In the genomic region with DNA sequence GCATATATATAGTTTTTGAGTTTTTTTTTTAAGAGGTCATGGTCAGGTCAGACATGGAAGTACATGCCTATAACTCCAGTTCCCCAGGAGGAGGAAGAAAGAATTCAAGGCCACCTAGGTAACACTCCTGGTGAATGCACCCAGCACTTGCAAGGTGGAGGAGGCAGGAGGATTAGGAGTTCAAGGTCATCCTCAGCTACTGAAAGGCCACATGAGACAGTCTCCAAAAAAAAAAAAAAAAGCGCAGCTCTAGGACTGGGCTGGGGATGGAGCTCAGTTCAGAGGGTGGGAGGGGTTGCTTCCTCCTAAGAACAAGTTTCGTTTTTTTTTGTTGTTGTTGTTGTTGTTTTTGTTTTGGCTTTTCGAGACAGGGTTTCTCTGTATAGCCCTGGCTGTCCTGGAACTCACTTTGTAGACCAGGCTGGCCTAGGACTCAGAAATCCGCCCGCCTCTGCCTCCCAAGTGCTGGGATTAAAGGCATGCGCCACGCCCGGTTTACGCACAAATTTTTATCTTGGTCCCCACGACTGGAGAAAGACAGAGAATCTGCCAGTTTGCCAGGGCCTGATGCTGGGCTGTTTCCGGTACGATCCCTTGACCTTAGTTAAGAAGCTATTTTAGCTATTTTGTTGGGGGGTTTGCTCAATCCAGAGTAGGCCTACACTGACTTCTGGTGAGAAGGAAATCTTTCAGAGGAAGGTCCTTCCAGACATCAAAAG, we compare ENCODE assay signal across 28 mouse cellular contexts.
DNase-seq lines count a peak whose midpoint lies in the region; ATAC-seq and TF ChIP-seq lines count a peak whose summit lies in the region.
"Had no signal": no experiment of that assay in that cellular context is flagged by ENCODE, and none has a peak within 500 bp of the region (broad histone marks: within the 10 kb centered on the region; RNA-seq: fewer than 3 reads in every experiment).

No protein-coding gene starts in this region.

- 0 out of 2 replicates have a peak overlapping the region, but pooled peaks have one; percentile 21 for H3K9ac ChIP-seq in heart, embryonic 13.5 days
- no peak overlapping the region for H3K9ac ChIP-seq in CH12.LX (ENCODE audit: insufficient read depth, low read depth)
- H3K9ac ChIP-seq: forebrain, embryonic 12.5 days; hindbrain, embryonic 14.5 days; limb, embryonic 15.5 days; liver, embryonic 14.5 days; midbrain, embryonic 13.5 days; stomach, embryonic 15.5 days had no signal

- no peaks in the 10 kb centered on the region for H3K27me3 ChIP-seq in heart, embryonic 13.5 days (replicated peaks)
- H3K27me3 ChIP-seq in CH12.LX (replicated peaks) (no peaks in the 10 kb centered on the region), E14TG2a.4 (ENCODE audit: insufficient read depth, low read length) (no peaks in the 10 kb centered on the region)
- H3K27me3 ChIP-seq: limb, embryonic 15.5 days; stomach, embryonic 15.5 days had no signal

- no peak for TF ChIP-seq EP300 in CH12.LX (IDR thresholded peaks at IDR 0.05; ENCODE audit: low read length)

- H3K27ac ChIP-seq in heart, embryonic 13.5 days (replicated peaks) = peak overlapping the region; percentile 55
- H3K27ac ChIP-seq in CH12.LX (ENCODE audit: insufficient read depth, low read depth) = no peak overlapping the region
- H3K27ac ChIP-seq: forebrain, embryonic 12.5 days; hindbrain, embryonic 14.5 days; limb, embryonic 15.5 days; liver, embryonic 14.5 days; macrophage; midbrain, embryonic 13.5 days; stomach, embryonic 15.5 days had no signal

- in situ Hi-C loops in CH12.LX (cut with MboI; ENCODE audit: low pct_ligation_motif_present, low pct_unique_long_range_greater_than_20kb, low sequenced_read_pairs) = loop anchor here (5.0 kb wide), 3 partner anchors 33 to 148 kb away; partner anchors contain the start of gene Wnk1

- no peak overlapping the region for H3K4me3 ChIP-seq in heart, embryonic 13.5 days
- H3K4me3 ChIP-seq in CH12.LX (replicated peaks in 1 of 3; ENCODE audit: low read depth in 2 of 3, low read length in 2 of 3, poor library complexity in 1 of 3) (no peak overlapping the region), E14TG2a.4 (replicated peaks; ENCODE audit: low read length) (peak overlapping the region; percentile 67)
- H3K4me3 ChIP-seq: erythroblast, embryonic 14.5 days; forebrain, embryonic 12.5 days; limb, embryonic 15.5 days; midbrain, embryonic 13.5 days; stomach, embryonic 15.5 days had no signal

- no peaks in the 10 kb centered on the region for H3K79me2 ChIP-seq in CH12.LX (replicated peaks; ENCODE audit: control insufficient read depth, extremely low read depth, insufficient read depth, poor library complexity, severe bottlenecking)

- no peak for DNase-seq in heart, adult 11 months
- DNase-seq in CH12.LX (ENCODE audit: extremely low read depth) = no peak
- DNase-seq in ZHBTc4 (ENCODE audit: low read depth, low spot score) = peak; percentile 65
- no peak for DNase-seq in right cerebral cortex, postnatal 10 days (ENCODE audit: low spot score in 2 of 2)
- DNase-seq: adrenal gland, adult 8-10 months; B cell, adult 2 months; cerebellum, adult 2 months; cerebellum, postnatal 14 days; gastrocnemius, postnatal 36 days; heart, postnatal 4 days; kidney, adult 9 months; kidney, postnatal 10 days; layer of hippocampus, postnatal 36 days; left cerebral cortex, postnatal 4 days; lung, adult 2 months; lung, postnatal 10 days; right cerebral cortex, postnatal 14 days had no signal

- TF ChIP-seq CTCF in CH12.LX (conservative IDR thresholded peaks at IDR 0.05 in 1 of 2, IDR thresholded peaks at IDR 0.05 in 1 of 2; ENCODE audit: low read depth in 2 of 2, low read length in 2 of 2) = no peak
- no peak for TF ChIP-seq CTCF in E14TG2a.4 (conservative IDR thresholded peaks at IDR 0.05; ENCODE audit: low read length)

- TF ChIP-seq RAD21 in CH12.LX (IDR thresholded peaks at IDR 0.05; ENCODE audit: low read depth, low read length) = no peak

- H3K4me1 ChIP-seq in heart, embryonic 13.5 days = peaks cover 59% of the 10 kb centered on the region
- H3K4me1 ChIP-seq in CH12.LX (ENCODE audit: control insufficient read depth in 1 of 2, insufficient read depth in 2 of 2) = peaks cover 34 to 79% of the 10 kb centered on the region in 2 experiments
- H3K4me1 ChIP-seq in E14TG2a.4 (replicated peaks; ENCODE audit: low read depth, low read length) = peaks cover 77% of the 10 kb centered on the region

- H3K4me2 ChIP-seq in heart, embryonic 13.5 days = no peak overlapping the region
- H3K4me2 ChIP-seq in CH12.LX (ENCODE audit: insufficient read depth, low read depth, poor library complexity, severe bottlenecking) = no peak overlapping the region
- H3K4me2 ChIP-seq: forebrain, embryonic 12.5 days; hindbrain, embryonic 14.5 days; limb, embryonic 15.5 days; midbrain, embryonic 13.5 days; stomach, embryonic 15.5 days had no signal

- 83% methylated on average over 12 of the region's 12 CpGs for WGBS in heart, embryonic 13.5 days

- no peaks in the 10 kb centered on the region for H3K36me3 ChIP-seq in heart, embryonic 13.5 days
- no peaks in the 10 kb centered on the region for H3K36me3 ChIP-seq in CH12.LX (replicated peaks in 1 of 2; ENCODE audit: control insufficient read depth in 1 of 2, insufficient read depth in 1 of 2, low read length in 1 of 2)
- no peaks in the 10 kb centered on the region for H3K36me3 ChIP-seq in E14TG2a.4 (ENCODE audit: insufficient read depth, low read length)
- H3K36me3 ChIP-seq: forebrain, embryonic 12.5 days; limb, embryonic 15.5 days; midbrain, embryonic 13.5 days; stomach, embryonic 15.5 days had no signal

- dilution Hi-C loops in CH12.LX (cut with MboI; ENCODE audit: extremely low pct_ligation_motif_present, extremely low pct_unique_long_range_greater_than_20kb, low sequenced_read_pairs) = no loop called here

- no peak for TF ChIP-seq POLR2A in CH12.LX (IDR thresholded peaks at IDR 0.05; ENCODE audit: low read depth, low read length)

- no peaks in the 10 kb centered on the region for H3K9me3 ChIP-seq in heart, embryonic 13.5 days
- H3K9me3 ChIP-seq in CH12.LX (replicated peaks; ENCODE audit: low read length) = no peaks in the 10 kb centered on the region
- H3K9me3 ChIP-seq in E14TG2a.4 (ENCODE audit: low read length) = no peaks in the 10 kb centered on the region
- H3K9me3 ChIP-seq: forebrain, embryonic 12.5 days; limb, embryonic 15.5 days; midbrain, embryonic 13.5 days; stomach, embryonic 15.5 days had no signal

- ATAC-seq in heart, embryonic 13.5 days (ENCODE audit: extremely low read depth, insufficient number of reproducible peaks, low FRiP score, low TSS enrichment) = no peak
- ATAC-seq: intestine, postnatal 0 days; midbrain, embryonic 13.5 days had no signal

TF ChIP-seq in CH12.LX, 34 proteins besides CTCF, POLR2A, EP300 and RAD21:
- TF ChIP-seq ZNF384 (IDR thresholded peaks at IDR 0.05; ENCODE audit: low read depth, low read length) (peak; percentile 38), TBP (conservative IDR thresholded peaks at IDR 0.05; ENCODE audit: low read depth, low read length) (no peak)
TF ChIP-seq in CH12.LX: peak in this region for 1.
